Mouse (Mus musculus) embryonic fibroblast, embryonic 13.5 days (primary cell): ENCODE results near the gene Bbs5.
"Not testable (repeated sequence)": the region's sequence is repeated elsewhere in the genome, so short reads cannot be mapped to it uniquely, and the experiment has no call there.

Source experiments
- CTCF ChIP-seq: IDR thresholded peaks from 2 replicates; pipeline ENCODE4 v1.5.1; 2011; ENCODE audit warnings: mild to moderate bottlenecking, control low read depth, low read length, moderate library complexity, borderline replicate concordance; ENCODE audit not compliant: insufficient read depth
- POLR2A ChIP-seq: IDR thresholded peaks from 2 replicates; pipeline ENCODE4 v1.6.1; 2011; ENCODE audit warnings: low read depth, mild to moderate bottlenecking, control low read depth, low read length, moderate library complexity

DNA sequence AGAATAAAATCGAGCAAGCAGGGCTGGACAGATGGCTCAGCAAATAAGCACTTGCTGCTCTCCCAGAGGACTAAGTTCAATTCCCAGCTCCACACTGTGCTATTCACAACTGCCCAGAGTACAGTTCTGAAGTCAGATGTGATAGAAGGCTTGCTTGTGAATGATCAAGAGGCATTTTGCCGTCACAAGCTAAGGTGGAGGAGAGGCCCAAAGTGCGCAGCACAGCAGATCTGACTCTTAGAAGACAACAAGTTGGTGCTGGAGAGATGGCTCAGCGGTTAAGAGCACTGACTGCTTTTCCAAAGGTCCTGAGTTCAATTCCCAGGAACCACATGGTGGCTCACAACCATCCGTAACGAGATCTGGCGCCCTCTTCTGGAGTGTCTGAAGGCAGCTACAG, 9.0 kb upstream of the Bbs5 start:
- TF ChIP-seq POLR2A, CTCF: not testable (repeated sequence)
